Mouse (Mus musculus) left cerebral cortex, postnatal 25 days (tissue): Measurements from ENCODE around the gene Tuba3b. TPM values are rescaled to one million over a fixed set of nuclear protein-coding genes. Genes with fewer than 3 reads are reported as not detected.

Experiments
- DNase-seq, 2 experiments: peaks; one replicate each; pipeline ENCODE4 v3.0.0; 2022; ENCODE audit warnings: low spot score in 2 of 2, mixed read lengths in 1 of 2
- intact Hi-C: fragments of 180-260 bp; cut with DNase I; formaldehyde crosslinking; loops from one replicate; pipeline ENCODE4 v1.15.1; 2025
- total RNA-seq, 2 experiments: library from RNA; stranded (reverse); gene quantifications; 2 replicates each; pipeline ENCODE4 v1.2.3; 2021

The Tuba3b gene
- total RNA-seq, 2 experiments from 2014 or later: not detected

GRCm38 (mm10) chr6:145604648-145605047 lies 10.9 kb upstream of the Tuba3b start:
- intact Hi-C loops: no loop called here
- no peak for DNase-seq

DNA sequence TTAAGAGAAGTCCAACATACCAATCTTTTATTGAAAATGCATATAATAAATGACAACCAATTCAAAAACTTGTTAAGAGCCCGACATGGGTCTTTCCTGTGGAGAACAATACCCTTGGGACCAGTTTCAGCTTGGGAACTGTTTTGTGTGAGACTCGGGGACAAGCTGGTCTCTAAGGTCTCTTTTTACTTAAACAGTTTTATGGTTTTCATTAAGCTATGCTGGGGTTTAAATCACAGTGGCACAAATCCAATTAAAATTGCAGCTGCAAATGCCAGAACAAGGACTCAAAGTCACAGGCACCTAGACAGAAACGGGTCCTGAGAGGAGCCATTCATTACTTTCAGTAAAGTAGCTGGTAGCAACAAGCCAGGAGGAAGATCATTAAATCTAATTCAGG lies 10.4 kb upstream of the Tuba3b start:
- no peak for DNase-seq
- intact Hi-C loops: no loop called here

DNA sequence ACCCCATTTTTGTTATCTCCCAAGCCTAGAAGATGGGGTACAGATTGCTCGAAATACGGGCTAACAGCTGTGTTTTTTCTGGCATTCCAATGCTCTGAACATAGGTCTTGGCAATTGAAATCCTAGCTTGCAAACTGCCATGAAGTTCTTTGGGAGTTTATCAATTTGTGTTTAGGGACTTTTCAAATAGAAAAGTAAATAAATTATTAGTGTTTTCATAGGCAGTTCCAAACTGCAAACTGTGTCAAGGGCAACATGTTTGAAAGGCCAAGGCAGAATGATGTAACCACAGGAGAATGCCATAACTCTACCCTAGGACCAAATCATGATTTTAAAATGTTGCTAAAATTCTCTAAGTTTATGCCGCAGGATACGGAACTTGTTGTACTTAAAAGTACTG lies 7.8 kb upstream of the Tuba3b start:
- DNase-seq: no peak
- intact Hi-C loops: no loop called here

- no peak for DNase-seq
- intact Hi-C loops: no loop called here
These were observed 6.9 kb upstream of the Tuba3b start for GRCm38 (mm10) chr6:145608693-145609092.

DNA sequence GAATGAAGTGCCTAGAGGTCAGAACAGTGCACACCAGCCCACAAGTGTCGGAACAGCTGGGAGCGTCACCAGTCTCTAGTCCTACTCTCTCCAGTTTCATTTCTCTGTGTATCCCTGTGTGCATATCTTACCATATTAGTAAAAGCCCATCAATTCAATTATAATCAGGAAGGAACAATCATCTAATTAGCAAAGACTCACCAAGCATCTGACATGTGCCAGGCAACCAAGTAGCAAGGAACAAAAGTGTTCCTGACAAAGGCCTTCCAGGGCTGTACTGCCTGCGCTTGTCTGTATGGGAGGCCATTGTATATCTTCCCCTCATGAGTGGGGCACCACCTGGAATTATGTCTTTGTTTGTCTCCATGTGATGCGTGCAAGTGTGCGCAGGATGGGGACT lies 4.7 kb upstream of the Tuba3b start:
- DNase-seq: no peak
- intact Hi-C loops: no loop called here

DNA sequence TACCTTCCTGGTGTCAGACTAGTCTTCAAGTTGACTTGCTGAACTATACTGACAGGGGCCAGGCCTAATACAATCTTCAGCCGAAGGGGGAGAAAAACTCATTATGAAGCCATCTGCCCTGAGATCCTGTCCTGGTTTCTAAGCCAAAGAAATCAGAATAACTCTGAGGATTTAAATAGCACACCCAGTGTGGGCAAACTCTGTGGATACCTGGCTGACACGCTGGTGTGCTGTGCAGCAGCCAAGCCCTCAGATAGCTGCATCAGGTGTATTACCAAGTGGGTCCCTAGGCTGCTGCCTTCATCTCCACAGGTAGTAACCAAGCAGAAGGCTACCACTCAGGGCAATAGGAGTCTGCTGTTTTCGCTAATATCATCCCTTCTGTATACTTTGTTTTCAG lies 2.9 kb upstream of the Tuba3b start:
- intact Hi-C loops: no loop called here
- DNase-seq: no peak

- DNase-seq: no peak
- intact Hi-C loops: no loop called here
These were observed 1.3 kb upstream of the Tuba3b start, which contains the start of gene Lmntd1 for GRCm38 (mm10) chr6:145614219-145614618. Gene Lmntd1, minus strand, starts transcription at chr6:145614319.

- intact Hi-C loops: no loop called here
- no peak for DNase-seq
These were observed 1.1 kb downstream of the Tuba3b start for GRCm38 (mm10) chr6:145616402-145617229.

GRCm38 (mm10) chr6:145623141-145623540 lies 7.6 kb downstream of the Tuba3b start:
- intact Hi-C loops: no loop called here
- DNase-seq: no peak

DNA sequence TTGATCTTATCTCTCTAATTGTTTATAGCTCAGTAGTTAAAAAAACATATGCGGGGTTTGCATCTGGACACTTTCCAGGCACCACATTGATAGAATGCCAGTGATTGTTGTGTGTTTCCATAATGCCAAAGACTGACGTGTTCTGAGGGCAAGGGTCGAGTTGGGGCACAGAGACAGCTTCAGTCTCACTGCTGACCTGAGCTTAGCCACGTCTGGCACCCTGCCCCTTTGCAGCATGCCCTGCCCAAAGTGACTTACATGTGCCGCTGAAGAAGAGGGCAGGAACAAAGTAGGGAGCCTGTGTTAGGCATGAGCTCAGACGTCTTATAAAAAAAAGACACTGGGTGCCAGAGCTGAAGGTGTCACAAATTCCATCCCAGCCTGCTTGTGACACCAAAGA lies 14.7 kb downstream of the Tuba3b start:
- DNase-seq: no peak
- intact Hi-C loops: no loop called here

GRCm38 (mm10) chr6:145634454-145634853 lies 18.9 kb downstream of the Tuba3b start:
- intact Hi-C loops: no loop called here

GRCm38 (mm10) chr6:145636682-145637081 lies 21.1 kb downstream of the Tuba3b start:
- intact Hi-C loops: no loop called here

More at GRCm38 (mm10) chr6:145634454-145634853, 18.9 kb downstream of the Tuba3b start:
- no peak for DNase-seq

DNA sequence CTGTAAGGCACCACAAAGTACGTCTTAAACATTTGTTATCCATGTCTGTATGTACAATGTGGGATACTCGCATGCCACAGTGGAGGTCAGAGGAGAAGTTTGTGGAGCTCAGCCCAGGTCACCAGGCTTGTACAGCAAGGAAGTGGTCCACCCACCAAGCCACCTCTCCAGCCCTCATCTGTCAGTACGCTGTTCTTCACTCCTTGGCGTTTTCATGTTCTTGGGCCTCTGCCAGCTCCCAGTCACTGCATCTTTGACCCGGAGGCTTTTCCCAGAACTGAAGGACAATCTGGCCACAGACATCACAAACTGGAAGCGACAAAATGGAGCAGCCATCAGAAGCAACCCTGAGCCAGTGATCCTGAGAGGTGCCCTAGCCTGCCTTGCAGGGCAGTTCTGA lies 22.7 kb downstream of the Tuba3b start:
- DNase-seq: no peak
- intact Hi-C loops: no loop called here

More at GRCm38 (mm10) chr6:145636682-145637081, 21.1 kb downstream of the Tuba3b start:
- no peak for DNase-seq

DNA sequence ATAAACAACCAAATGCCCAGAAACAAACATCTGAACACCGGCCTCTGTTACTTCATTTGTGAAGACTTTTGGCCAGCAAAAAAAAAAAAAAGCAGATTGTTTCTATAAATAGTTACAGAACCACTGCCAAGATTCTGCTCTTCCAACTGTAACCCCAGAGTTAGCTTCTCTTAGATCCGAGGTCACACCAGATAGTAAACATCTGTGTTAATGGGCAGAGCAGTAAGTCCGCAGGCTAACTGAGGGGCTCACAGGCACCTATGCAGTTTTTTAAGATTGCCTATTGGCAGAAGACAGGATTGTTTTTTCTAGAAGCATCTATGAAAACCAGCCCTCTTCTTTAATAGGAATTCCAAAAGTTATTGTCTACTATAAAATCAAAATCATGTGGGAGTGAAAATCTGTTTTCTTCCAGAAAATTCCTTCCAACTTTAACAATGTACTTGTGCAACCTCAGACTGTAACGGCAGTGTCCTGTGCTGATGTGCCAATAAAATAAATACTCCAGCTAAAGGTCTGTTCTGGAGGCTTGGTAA lies 25.5 kb downstream of the Tuba3b start:
- intact Hi-C loops: no loop called here
- DNase-seq: no peak

GRCm38 (mm10) chr6:145651976-145652375 lies 36.4 kb downstream of the Tuba3b start:
- no peak for DNase-seq
- intact Hi-C loops: no loop called here

GRCm38 (mm10) chr6:145652986-145653385 lies 37.4 kb downstream of the Tuba3b start:
- DNase-seq: no peak

DNA sequence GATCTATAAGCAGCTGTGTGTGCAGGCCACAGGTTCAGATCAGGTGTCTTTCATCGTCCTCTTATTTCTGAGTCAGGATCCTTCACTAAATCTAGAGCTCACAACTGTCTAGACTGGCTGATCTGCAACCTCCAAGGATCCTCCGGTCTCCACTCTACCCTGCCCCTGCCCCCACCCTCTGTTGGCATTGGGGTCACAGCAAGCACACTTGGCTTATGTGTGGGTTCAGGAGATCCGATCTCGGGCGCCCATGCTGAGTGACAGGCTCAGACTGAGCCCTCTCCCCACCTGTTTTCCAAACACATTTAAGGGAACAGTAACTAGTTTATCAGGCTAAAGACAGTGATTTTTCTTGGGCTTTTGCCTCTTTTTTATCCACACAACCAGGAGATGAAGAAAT lies 38.1 kb downstream of the Tuba3b start:
- no peak for DNase-seq

More at GRCm38 (mm10) chr6:145652986-145653385, 37.4 kb downstream of the Tuba3b start:
- intact Hi-C loops: no loop called here

GRCm38 (mm10) chr6:145654062-145654836 lies 38.7 kb downstream of the Tuba3b start:
- intact Hi-C loops: no loop called here
- DNase-seq: peak in 1 of 2 experiments; percentile 17

More for the DNA sequence above, 38.1 kb downstream of the Tuba3b start:
- intact Hi-C loops: no loop called here

DNA sequence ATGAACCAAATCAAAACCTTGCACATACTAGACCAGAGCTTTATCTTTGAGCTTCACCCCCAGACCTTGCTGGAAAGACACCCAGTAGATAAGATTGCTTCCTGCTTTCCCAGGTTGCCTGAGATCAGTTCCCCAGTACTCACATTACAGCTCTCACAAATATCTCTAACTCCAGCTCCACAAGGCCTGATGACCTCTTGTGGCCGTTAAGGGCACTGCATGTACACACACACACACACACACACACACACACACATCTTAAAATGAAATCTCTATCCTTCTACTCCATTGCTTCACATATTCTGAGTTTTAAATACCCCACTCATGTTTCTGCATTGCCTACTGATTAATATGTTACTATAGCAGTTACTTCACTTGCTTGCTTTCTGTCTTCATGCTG lies 40.1 kb downstream of the Tuba3b start:
- intact Hi-C loops: no loop called here

More for the DNA sequence above, 40.1 kb downstream of the Tuba3b start:
- no peak for DNase-seq
